Mouse (Mus musculus) testis, postnatal 14 days (tissue): ENCODE measurements around the gene 4932438A13Rik.

Experiments used
- DNase-seq: peaks from one replicate; pipeline ENCODE4 v3.0.0; 2021; ENCODE audit warnings: low spot score

The 4932438A13Rik gene

GRCm38 (mm10) chr3:36862721-36863275, at the start of gene 4932438A13Rik:
Gene 4932438A13Rik, plus strand, starts transcription at chr3:36863104.
- peak; percentile 97 for DNase-seq

- no peak for DNase-seq
Measured at GRCm38 (mm10) chr3:36816633-36817032, 46.3 kb upstream of the 4932438A13Rik start.

GRCm38 (mm10) chr3:36819402-36819801, 43.5 kb upstream of the 4932438A13Rik start:
- no peak for DNase-seq

GRCm38 (mm10) chr3:36821037-36821436, 41.9 kb upstream of the 4932438A13Rik start:
- no peak for DNase-seq

GRCm38 (mm10) chr3:36825098-36825497, 37.8 kb upstream of the 4932438A13Rik start:
- DNase-seq, result no peak

GRCm38 (mm10) chr3:36825554-36825953, 37.4 kb upstream of the 4932438A13Rik start:
- DNase-seq, result no peak

GRCm38 (mm10) chr3:36827274-36828025, 35.5 kb upstream of the 4932438A13Rik start:
- no peak for DNase-seq

- DNase-seq, result no peak
Measured at GRCm38 (mm10) chr3:36830218-36830617, 32.7 kb upstream of the 4932438A13Rik start.

- no peak for DNase-seq
Measured at GRCm38 (mm10) chr3:36834426-36834825, 28.5 kb upstream of the 4932438A13Rik start.

GRCm38 (mm10) chr3:36834832-36835231, 28.1 kb upstream of the 4932438A13Rik start:
- DNase-seq, result no peak

GRCm38 (mm10) chr3:36835525-36836203, 27.2 kb upstream of the 4932438A13Rik start:
- no peak for DNase-seq

- no peak for DNase-seq
Measured at GRCm38 (mm10) chr3:36836833-36837232, 26.1 kb upstream of the 4932438A13Rik start.

GRCm38 (mm10) chr3:36840650-36841555, 22.0 kb upstream of the 4932438A13Rik start:
- DNase-seq, result peak; percentile 59

- DNase-seq, result no peak
Measured at GRCm38 (mm10) chr3:36853733-36854440, 9.0 kb upstream of the 4932438A13Rik start.

GRCm38 (mm10) chr3:36861411-36862410, 1.2 kb upstream of the 4932438A13Rik start:
- DNase-seq, result no peak

GRCm38 (mm10) chr3:36863427-36863826, 523 bp downstream of the 4932438A13Rik start:
- DNase-seq, result no peak

- DNase-seq, result no peak
Measured at GRCm38 (mm10) chr3:36863881-36864280, 977 bp downstream of the 4932438A13Rik start.

GRCm38 (mm10) chr3:36864466-36864865, 1.6 kb downstream of the 4932438A13Rik start:
- DNase-seq, result no peak

GRCm38 (mm10) chr3:36905372-36905771, 42.5 kb downstream of the 4932438A13Rik start:
- no peak for DNase-seq

GRCm38 (mm10) chr3:36917832-36918231, 54.9 kb downstream of the 4932438A13Rik start:
- no peak for DNase-seq
